Mouse (Mus musculus) left cerebral cortex, adult 2 months (tissue): ENCODE measurements around the gene Anks1. TPM values are rescaled to one million over a fixed set of nuclear protein-coding genes. Genes with fewer than 3 reads are reported as not detected.
A peak's percentile ranks its signal among the peaks of the same experiment; 100 is the strongest.

Source experiments
- DNase-seq, 2 experiments: peaks; one replicate each; pipeline ENCODE4 v3.0.0; 2021 to 2022; ENCODE audit warnings: low spot score in 2 of 2, mixed read lengths in 1 of 2; ENCODE audit errors: extremely low spot score in 1 of 2
- H3K27ac ChIP-seq: fragments of 200-600 bp; 2 replicates; pipeline ENCODE4 v1.8.1; 2022
- H3K4me3 ChIP-seq: fragments of 200-600 bp; 2 replicates; pipeline ENCODE4 v1.8.1; 2022
- CTCF ChIP-seq: fragments of 200-600 bp; IDR thresholded peaks from 2 replicates; pipeline ENCODE4 v1.8.1; 2022; ENCODE audit warnings: antibody characterized with exemption, mild to moderate bottlenecking, moderate library complexity
- intact Hi-C: fragments of 180-260 bp; cut with DNase I; formaldehyde crosslinking; loops from one replicate; pipeline ENCODE4 v1.15.1; 2025
- total RNA-seq, 2 experiments: library from RNA; stranded (reverse); gene quantifications; 2 replicates each; pipeline ENCODE4 v1.2.3; 2021

The Anks1 gene
- total RNA-seq, 2 experiments from 2014 or later: 36.6 to 54.9 TPM

- DNase-seq: no peak
- intact Hi-C loops: no loop called here
- Histone ChIP-seq H3K27ac (no peak overlapping the region), H3K4me3 (no peak overlapping the region)
- TF ChIP-seq CTCF: no peak
Observed at GRCm38 (mm10) chr17:27934136-27934910, 25.2 kb downstream of the Anks1 start.

DNA sequence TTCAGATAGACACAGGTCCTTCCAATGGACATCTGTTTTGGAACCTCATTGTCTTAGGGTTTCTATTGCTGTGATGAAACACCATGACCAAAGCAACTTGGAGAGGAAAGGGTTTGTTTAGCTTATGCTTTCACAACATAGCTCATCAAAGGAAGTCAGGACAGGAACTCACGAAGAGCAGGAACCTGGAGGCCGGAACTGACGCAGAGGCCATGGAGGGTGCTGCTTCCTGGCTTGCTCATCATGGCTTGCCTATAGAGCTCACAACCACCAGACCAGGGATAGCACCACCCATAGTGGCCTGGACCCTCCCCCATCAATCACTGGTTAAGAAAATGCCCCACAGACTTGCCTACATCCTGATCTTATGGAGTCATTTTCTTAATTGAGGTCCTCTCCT is 26.0 kb downstream of the Anks1 start:
- Histone ChIP-seq H3K4me3 (no peak overlapping the region), H3K27ac (no peak overlapping the region)
- DNase-seq: no peak
- TF ChIP-seq CTCF: no peak
- intact Hi-C loops: no loop called here

DNA sequence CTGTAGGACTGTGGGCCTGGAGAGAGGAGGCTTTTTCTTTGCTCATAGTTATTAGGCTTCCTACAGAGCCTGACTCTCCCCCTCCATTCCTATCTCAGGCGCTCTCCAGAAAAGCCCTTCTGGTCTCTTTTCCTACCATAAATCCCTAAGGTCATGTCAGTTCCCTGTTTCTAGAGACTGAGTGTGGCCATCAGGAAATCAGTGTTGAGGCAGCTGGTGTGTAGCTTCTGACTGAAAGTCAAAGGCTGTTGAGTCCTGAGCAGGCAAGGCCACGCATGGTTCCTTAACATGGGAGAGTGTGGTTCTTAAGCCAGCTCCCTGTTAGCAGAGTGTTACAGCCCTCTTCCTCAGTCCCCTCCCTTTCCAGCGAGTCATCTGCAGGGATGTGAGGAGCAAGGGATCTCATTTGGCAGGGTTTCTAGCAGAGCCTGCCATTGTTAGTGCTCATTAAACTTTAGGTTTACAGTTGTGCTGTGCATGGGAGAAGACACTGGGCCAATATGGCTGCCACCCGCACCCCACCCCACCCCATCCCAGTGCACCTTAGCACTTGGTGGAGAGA is 28.0 kb downstream of the Anks1 start:
- Histone ChIP-seq H3K27ac (no peak overlapping the region), H3K4me3 (no peak overlapping the region)
- intact Hi-C loops: no loop called here
- no peak for DNase-seq
- TF ChIP-seq CTCF: no peak

DNA sequence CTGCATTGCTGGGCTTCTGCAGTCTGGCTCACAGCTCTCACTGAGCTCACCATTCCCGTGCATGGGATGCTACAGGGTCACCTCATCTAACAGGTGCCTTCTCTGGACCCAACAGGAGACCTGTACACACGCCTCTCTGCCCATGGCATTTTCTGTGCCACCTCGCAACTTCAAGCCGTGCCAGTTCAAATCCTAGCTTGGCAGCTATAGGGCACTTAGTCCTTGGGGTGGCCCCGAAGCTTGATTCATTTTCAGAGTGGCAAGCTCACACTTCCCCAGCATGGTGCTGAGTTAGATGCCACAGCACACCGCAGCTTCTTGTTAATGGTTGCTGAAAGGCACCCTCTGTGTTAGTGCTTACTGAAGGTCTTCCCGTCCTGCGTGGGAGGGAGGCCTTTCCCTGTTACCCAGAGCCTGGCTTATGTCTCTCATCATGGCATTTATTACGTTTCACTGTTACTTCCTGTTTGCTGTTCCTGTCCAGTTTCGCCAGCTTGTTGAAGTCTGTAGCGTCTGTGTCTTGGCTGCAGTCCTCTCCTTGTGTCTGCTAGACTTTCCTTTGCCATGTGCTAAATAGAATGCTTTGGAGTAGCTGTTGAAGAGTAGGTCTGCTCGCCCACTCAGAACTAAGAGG is 29.1 kb downstream of the Anks1 start:
- DNase-seq: no peak
- no peak for TF ChIP-seq CTCF
- no peak overlapping the region for H3K27ac ChIP-seq
- intact Hi-C loops: no loop called here
- no peak overlapping the region for H3K4me3 ChIP-seq

DNA sequence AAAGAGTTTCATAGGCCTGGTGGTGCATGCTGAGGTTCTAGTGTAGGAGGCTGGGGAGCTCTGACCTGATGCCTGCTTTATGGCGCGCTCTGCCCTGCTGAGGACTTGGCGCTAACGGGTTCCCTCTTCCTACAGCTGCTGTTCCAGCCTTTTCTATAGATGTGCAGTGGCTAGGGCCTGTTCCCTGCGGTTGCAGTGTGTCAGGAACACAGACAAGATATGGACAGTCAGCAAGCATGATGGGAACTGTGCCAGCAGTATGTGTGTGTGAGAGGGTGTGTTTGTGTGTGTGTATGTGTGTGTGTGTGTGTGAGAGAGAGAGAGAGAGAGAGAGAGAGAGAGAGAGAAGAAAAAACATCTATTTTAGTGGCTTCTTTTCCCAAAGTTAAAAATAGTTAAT is 29.9 kb downstream of the Anks1 start:
- no peak for DNase-seq
- TF ChIP-seq CTCF: no peak
- intact Hi-C loops: no loop called here
- no peak overlapping the region for H3K27ac ChIP-seq
- no peak overlapping the region for H3K4me3 ChIP-seq

GRCm38 (mm10) chr17:27940352-27940751 is 31.2 kb downstream of the Anks1 start:
- no peak overlapping the region for H3K4me3 ChIP-seq
- no peak for TF ChIP-seq CTCF
- DNase-seq: no peak
- no peak overlapping the region for H3K27ac ChIP-seq
- intact Hi-C loops: no loop called here

DNA sequence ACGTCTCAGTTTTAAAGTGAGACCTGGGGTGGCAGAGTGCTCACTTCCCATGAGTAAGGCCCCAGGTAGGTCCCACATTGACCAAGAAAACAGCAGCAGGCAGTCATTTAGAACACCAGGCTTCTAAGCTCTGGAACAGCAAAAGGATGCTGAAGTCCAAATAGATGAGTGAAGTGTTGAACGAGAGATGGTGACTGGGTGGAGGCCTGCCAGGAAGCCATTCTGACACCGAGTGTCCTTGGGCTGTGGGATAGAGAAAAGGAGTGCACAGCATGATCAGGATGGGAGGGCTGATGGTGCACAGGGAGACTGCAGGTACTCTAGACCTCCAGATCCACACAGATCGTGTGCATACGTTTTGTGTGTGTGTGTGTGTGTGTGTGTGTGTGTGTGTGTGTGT is 32.1 kb downstream of the Anks1 start:
- DNase-seq: no peak
- intact Hi-C loops: no loop called here
- no peak overlapping the region for H3K27ac ChIP-seq
- no peak for TF ChIP-seq CTCF
- H3K4me3 ChIP-seq: no peak overlapping the region

- no peak for TF ChIP-seq CTCF
- intact Hi-C loops: no loop called here
Observed at GRCm38 (mm10) chr17:27941698-27942097, 32.6 kb downstream of the Anks1 start.

GRCm38 (mm10) chr17:27942131-27942530 is 33.0 kb downstream of the Anks1 start:
- Histone ChIP-seq H3K27ac (no peak overlapping the region), H3K4me3 (no peak overlapping the region)
- DNase-seq: no peak
- no peak for TF ChIP-seq CTCF
- intact Hi-C loops: no loop called here

More at GRCm38 (mm10) chr17:27941698-27942097, 32.6 kb downstream of the Anks1 start:
- no peak overlapping the region for H3K4me3 ChIP-seq
- DNase-seq: no peak
- H3K27ac ChIP-seq: no peak overlapping the region

DNA sequence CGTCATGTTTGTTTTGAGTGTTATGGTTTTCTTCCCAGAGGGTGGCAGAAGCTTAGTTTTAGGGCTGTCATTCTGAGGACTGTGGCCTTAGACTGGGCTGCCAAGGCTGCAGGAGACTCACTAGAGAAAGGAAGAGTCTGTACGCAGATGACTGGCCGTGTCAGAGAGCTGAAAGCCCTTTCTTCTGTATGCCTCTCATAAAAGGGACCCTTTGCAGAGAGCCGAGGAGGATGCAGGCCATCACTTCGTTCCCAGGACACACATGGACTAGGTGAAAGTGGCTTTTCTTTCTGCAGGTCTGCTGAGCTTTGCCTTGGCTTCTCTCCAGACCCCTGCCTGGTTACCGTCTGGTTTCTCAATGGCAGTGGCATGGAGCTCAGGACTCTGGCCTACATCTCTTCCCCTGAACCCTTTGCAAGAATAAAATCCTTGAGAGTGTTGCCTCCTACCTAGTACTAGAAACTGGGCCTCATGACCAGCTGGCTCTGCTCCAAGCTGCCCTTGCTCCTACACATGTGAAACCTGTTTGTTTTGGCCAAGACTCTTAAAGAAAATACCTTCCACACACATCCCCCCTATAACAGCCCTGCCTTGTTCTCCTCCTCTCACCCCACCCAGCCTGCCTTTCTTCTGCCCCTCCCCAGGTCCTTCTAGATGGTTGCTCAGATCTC is 36.6 kb downstream of the Anks1 start:
- Histone ChIP-seq H3K4me3 (no peak overlapping the region), H3K27ac (peak overlapping the region; percentile 21; the same call in 1 of the 2 replicates)
- TF ChIP-seq CTCF: no peak
- intact Hi-C loops: no loop called here
- no peak for DNase-seq

DNA sequence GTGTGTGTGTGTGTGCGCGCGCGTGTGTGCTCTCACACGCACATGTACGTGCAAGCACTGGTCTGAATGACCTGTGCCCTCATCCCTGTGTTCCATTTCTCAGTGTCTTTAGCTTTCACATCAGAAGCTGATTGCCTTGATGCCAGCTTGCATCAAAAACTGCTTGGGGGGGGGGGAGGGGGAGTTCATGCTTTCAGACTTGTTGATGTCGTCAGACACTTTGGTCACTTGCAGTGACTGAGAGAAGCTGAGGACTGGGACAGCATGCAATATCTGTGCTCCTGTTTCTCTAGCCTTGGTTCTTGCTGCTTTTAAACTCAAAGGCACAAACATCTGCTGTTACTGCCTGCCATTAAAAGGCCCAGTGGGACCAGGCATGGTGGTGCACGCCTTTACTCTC is 37.3 kb downstream of the Anks1 start:
- no peak overlapping the region for H3K27ac ChIP-seq
- no peak overlapping the region for H3K4me3 ChIP-seq
- DNase-seq: no peak
- no peak for TF ChIP-seq CTCF
- intact Hi-C loops: no loop called here

- Histone ChIP-seq H3K4me3 (no peak overlapping the region), H3K27ac (no peak overlapping the region)
- intact Hi-C loops: no loop called here
- no peak for DNase-seq
- TF ChIP-seq CTCF: no peak
Observed at GRCm38 (mm10) chr17:27947155-27947554, 38.0 kb downstream of the Anks1 start.
